Mouse (Mus musculus): ENCODE data around the gene Bcor.
A peak's percentile ranks its signal among the peaks of the same experiment; 100 is the strongest.

The Bcor gene

DNA sequence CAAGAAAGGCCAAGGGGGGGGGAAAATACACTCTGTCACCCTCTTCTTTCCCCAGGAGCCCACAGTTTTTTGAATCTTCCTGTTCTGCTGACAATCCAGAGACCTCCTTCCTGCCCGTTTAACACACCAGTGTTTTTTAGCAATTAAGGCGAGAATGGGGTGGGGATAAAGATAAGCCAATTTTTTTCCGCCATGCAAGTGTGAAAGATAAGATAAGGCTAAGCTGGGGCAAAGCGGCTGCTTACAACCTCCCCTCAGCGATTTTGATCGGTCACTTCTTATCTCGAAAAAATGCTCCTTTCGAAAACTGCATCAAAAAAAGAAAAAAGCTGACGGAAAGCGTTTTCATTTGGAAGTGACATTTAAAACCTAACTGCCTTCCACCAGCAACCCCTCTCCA, 74.2 kb downstream of the Bcor start:
- no peak for DNase-seq

- no peak for DNase-seq
These were observed 74.9 kb downstream of the Bcor start for GRCm38 (mm10) chrX:12085290-12085689.

GRCm38 (mm10) chrX:12084698-12085097, 75.5 kb downstream of the Bcor start:
- no peak for DNase-seq

DNA sequence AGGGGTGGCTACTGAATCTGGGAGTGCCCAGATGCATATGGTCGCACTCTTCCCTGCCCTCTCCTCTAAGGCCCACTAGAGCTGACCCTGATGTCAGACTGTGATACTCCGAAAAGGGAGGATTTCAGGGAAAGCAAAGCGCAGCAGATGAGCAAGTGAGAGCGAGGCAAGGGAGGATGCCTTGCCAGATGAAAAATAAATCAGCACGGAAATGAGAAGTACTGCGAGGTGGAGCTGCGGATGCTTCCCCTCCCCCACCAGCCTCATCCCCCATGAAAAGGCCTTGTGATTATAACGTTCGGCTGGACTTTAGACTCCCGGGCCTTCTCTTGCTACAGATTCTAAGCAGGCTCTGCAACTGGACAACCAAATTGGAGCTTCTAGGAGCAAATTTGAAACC, 76.5 kb downstream of the Bcor start:
- DNase-seq: no peak

GRCm38 (mm10) chrX:12082736-12083135, 77.4 kb downstream of the Bcor start:
- DNase-seq: peak in 1 of 2 experiments; percentile 48

DNA sequence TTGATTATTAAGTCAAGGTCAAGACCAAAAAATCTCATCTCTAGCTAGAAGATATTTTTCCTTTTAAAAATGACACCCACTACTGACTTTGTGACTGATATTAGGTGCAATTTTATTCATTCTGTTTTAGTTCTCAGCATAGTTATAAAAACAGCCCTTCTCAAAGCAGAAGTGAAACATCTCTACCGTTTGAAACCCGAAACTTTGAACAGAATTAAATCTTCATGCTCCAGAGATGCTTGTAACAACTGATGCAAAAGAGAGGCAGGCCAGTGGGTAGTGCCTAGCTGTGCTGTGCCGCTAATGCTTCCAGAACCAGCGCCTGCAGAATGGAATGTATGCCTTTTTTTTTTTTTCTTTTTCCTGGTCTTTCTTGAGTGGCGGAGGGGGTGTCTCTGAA, 78.0 kb downstream of the Bcor start:
- no peak for DNase-seq

GRCm38 (mm10) chrX:12081741-12082155, 78.4 kb downstream of the Bcor start:
- DNase-seq: no peak

DNA sequence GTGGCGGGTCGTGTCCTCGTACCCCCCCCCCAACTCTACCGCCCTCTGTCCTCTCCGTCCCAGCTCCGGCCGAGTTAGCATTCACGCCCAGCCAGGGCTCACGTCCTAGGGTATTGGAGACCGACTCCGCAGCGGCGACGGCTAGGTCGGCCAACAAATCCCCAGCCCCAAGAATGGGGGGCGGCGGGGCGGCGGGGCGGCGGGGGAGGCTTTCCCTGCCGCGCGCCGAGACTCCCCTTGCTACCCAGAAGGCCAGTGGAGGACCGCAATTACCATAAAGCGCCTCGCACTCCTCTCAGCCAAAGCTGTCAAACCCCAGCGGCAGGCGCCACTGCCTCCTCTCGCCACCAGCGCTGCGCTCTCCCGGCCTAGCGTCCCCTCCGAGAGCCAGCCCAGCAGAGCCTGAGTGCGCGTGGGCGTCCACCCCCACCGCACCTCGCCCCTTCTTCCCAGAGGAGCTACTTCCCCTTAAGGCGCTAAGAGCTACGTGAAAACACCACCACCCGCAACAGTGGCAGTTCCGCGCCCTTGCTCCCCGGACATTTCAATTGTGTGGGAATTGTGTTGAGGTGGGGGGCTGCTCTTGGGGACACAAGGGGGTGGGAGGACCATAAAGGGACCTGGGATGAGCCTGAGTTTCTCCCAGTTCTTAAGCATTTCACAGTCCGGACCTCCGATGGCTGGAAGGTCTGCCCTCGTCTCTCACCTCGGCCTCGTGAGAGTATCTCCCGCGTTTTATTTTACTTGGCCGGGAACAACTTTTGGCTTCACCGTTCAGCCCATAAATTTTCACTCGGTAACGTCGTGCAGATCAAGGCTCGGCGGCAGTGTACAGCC, 79.0 kb downstream of the Bcor start:
- DNase-seq: peak; percentile 26 to 69

- peak; percentile 76 to 85 for DNase-seq
These were observed 79.9 kb downstream of the Bcor start for GRCm38 (mm10) chrX:12080095-12080903.

- DNase-seq: peak; percentile 55 to 70
These were observed 80.7 kb downstream of the Bcor start for GRCm38 (mm10) chrX:12079309-12080094.

DNA sequence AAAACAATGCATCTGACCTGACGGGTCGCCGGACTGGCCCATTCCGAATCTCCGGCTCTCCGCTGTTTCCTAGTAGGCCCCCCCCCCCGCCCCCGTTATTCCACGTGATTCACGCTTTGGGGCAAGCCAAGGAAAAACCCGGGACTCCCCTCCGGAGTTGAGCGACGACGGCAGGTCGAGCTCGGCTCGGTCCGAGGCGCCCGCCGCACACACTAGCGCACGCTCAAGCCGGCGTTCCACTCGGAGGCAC, 81.2 kb downstream of the Bcor start:
- no peak for DNase-seq

DNA sequence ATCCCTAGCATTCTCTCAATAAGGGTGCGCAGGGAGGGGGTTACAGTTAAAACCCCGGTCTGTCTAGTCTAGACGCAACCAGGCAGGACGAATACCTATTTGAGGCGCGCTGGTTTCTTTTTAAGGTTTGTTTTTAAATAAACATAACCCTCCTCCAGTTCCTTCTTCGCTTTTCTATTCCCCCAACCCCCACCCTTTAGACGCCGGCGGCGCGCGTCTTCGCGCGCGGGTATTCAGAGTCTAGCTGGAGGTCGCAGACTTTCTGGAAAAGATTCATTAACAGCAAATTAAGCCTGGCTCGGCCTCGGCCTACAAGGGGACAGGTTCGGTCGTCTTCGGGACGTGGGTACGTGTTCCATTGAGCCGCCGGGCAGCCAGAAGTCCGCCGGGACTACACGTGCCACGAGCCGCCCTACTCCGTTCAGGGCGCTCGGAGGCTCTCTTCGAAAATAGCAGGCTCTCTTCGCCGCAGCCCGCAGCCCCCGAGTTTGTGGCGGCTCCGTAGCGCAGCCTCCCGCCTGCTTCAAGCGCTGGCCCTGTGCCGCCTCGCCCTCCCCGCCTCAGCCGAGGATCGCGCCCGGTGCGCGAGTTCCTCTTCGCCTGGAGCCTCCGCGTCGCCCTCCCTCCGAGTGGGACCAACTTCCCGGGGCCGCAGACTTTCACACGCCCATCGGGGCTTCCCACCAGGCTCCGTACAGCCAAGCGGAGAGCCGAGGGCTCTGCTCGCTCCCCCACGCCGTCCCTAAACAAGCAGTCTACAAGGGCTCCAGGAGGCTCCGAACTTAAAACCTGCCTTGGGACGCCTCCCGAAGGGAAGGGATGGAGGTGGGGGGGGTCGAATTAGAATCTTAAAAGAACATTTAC, 81.7 kb downstream of the Bcor start:
- DNase-seq: peak; percentile 35 to 59

GRCm38 (mm10) chrX:12077601-12077980, 82.6 kb downstream of the Bcor start:
- no peak for DNase-seq

DNA sequence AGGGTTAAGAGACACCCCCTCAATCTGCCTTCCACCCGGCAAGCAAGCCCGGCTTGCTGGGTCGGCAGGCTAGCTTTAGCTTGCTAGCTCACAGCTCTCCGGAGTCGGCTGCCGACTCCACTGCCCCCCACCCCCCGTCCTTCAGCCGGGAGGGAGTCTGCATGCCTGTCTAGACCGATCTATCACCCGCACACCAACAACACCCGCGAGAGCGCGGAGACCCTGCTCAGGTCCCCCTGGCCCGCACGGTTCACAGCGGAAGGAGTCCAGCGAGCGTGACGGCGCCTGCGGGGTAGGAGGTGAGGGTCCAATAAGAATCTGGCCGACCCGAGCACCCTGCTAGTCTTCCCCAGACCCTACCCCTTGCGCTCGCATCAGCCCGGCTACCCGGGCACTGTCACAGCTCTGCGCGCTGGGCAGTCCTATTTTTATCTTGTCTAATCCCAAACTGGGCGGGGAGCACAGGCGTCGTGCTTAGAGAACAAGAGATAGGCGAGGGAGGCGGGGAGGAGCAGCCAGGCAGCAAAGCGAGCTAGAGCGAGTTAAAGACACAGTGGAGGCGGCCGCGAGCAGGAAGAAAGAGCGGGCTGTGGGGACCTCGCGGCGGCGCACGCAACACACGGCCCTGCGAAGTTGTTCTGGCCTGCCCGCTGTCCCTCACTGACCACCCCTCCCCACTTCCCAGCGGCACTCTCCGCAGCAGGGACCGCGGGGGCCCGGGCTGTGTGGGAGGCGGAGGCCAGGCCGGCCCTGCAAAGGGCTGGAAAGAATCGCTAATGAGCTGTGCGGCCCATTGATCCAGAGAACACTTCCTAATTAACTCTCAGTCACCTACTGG, 83.2 kb downstream of the Bcor start:
- DNase-seq: peak; percentile 65 to 75

DNA sequence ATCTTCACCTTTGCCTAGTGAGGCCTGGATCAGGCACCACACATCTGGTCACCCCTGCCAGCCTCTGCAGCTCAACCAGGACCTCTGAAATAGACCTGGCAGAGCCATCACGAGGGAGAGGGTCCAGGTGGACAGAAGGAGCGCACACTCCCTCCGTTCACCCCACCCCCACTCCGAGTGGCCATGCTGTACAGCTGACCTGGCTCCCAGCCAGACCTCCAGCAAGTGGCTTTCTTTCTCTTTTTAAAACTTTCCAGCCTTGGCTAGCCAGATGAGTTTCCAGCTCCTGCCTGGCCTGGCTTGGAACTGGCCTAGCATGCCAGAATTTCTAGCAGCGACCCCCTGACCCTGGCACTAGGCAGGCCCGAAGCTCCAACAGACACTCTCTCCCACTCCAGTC, 87.4 kb downstream of the Bcor start:
- DNase-seq: peak; percentile 74 to 81

DNA sequence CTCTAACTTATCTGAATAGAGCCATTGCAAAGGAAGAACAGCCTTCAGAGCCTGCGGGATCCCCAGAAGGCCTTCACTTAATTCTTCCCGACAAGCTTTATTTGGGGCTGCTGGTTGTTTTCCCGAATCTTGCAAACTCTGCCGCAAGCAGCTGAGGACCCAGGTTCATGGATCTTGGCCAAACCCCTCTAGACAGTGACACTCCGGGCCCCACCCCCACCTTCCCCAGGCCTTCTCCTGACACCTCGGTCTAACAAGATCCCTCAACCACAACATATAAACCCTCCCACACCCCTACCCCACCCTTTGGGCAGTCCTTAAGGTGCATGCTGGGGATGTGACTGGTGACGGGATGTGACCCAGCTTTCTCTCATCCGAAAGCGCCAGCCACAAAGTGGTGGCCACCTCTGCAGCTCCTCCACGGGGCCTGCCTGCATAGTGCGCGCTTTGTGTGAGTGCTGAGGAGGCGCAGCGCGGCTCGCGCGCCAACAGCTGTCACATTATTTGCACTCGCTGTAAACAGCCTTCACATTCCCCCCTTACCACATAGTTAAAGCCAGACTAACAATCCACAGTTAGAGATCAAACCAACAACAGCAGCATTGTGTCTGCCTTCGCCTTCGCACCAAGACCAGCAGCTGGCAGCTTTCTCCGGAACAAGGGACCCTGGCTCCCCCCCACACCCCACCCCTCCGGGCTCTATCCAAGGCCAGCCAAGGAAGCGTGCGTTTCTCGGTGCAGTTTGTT, 91.0 kb downstream of the Bcor start:
- DNase-seq: no peak

DNA sequence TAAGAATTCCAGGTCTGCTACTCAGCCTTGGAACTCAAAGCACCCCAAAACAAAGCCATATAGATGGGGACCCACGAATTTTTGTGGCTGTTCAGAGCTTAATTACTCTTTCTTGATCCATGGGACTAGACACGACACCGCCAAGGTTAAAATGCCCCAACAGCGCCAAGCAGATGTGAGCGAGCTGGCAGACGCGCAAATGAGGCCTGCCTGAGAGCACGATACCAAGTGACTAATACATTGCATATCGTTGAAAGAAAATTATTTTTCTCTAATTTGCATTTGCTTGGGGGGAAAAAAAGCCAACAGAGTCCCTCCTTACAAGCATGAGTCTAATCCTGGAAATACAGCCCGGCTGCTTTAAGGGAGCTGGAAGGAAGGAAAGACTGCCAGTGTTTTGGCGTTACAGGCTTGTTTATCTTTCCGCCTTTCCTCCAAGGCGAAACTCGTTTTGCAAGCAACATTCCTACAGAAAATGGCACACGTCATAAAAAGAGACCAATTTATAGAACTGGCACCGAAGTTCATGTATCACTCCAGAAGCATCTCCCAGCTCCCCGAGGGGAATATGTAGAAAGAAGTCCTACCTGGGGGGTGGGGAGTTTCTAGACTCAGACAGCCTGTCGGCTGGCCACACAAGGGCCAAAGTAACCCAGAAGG, 92.2 kb downstream of the Bcor start:
- no peak for DNase-seq

- DNase-seq: no peak
These were observed 93.1 kb downstream of the Bcor start for GRCm38 (mm10) chrX:12067031-12067430.

GRCm38 (mm10) chrX:12065782-12066181, 94.4 kb downstream of the Bcor start:
- no peak for DNase-seq

DNA sequence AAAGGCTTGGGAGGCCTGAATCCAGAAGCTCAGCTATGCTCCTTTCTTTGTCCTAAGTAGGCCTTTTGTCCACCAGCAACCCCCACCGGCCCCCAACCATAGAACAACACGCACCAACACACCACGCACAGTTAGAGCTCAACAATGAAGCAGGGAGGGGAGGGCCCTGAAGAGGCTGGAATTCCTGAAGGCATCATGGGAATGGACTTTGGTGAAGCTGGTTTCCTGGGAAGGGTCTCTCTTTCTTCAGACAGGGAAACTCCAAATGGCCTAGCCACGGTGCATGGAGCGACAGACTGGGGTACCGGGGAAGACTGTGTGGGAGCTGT, 97.3 kb downstream of the Bcor start:
- no peak for DNase-seq
